Mouse (Mus musculus) cortical plate, adult 2 months (tissue): ENCODE measurements around the gene Pdia6.

ENCODE experiments used
- CTCF ChIP-seq: fragments of 200-500 bp; IDR thresholded peaks from 2 replicates; pipeline ENCODE4 v1.5.1; 2011; ENCODE audit warnings: mild to moderate bottlenecking, control low read depth, low read length; ENCODE audit not compliant: insufficient read depth; ENCODE audit errors: extremely low read depth
- POLR2A ChIP-seq: fragments of 200-500 bp; IDR thresholded peaks from 2 replicates; pipeline ENCODE4 v1.6.1; 2011; ENCODE audit warnings: mild to moderate bottlenecking, low read length, control low read depth; ENCODE audit not compliant: insufficient read depth; ENCODE audit errors: extremely low read depth

GRCm38 (mm10) chr12:17258431-17258830 is 7.9 kb upstream of the Pdia6 start:
- no peak for TF ChIP-seq CTCF
- no peak for TF ChIP-seq POLR2A
